Mouse (Mus musculus) MEL (cell line): ENCODE data around the gene Med27.

ENCODE experiments used
- E2F4 ChIP-seq: IDR thresholded peaks from 2 replicates; pipeline ENCODE4 v1.6.1; 2011; ENCODE audit warnings: low read depth, low read length, improper control_type of control experiment, borderline replicate concordance
- MAFK ChIP-seq: IDR thresholded peaks from 2 replicates; pipeline ENCODE4 v1.6.1; 2011; ENCODE audit warnings: low read depth, mild to moderate bottlenecking, low read length, improper control_type of control experiment, borderline replicate concordance

DNA sequence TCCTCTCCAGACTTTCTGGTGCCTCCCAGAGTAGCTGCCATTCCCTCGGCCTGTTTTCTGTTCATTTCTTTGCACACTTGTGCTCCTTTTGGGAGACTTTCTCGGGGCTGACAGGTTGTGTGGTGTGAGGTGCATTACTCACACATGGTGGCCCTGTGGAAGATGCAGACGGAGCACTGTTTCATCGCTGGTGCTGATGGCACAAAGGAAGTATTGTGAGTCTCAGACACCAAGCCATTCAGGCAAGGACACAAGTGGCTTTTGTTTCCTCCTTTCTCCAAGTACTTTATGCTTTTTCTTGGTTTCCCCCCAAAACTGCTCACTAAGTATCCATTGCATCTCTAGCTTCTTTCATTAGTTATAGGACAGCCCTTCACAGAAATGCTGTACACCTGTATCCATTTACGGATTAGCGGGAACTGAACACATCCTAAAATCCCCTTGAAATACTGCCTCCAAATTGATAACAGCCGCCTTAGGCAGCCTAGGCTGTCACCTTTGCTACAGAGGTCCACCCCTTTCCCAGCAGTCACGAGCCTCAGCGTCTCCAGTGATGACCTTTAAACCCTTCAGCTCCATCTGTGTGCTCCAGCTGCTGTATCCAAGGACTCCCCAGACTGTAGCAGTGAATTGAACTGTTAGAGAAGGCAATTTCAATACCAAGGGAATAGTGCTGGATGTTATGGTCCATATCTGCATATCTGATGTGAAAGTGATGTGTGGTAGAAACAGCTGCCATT, 136.5 kb downstream of the Med27 start:
- TF ChIP-seq MAFK (no peak), E2F4 (no peak)
